Mouse (Mus musculus) B cell, adult 2 months (primary cell): ENCODE data around the gene Mamld1.
"Not testable (repeated sequence)": the region's sequence is repeated elsewhere in the genome, so short reads cannot be mapped to it uniquely, and the experiment has no call there.

ENCODE experiments used
- DNase-seq, 2 experiments: peaks; one replicate each; pipeline ENCODE4 v3.0.0; 2022

Gene Mamld1

GRCm38 (mm10) chrX:71049864-71050576 is at the start of gene Mamld1:
Mamld1 (plus strand) TSS chrX:71050256.
- DNase-seq, result no peak

DNA sequence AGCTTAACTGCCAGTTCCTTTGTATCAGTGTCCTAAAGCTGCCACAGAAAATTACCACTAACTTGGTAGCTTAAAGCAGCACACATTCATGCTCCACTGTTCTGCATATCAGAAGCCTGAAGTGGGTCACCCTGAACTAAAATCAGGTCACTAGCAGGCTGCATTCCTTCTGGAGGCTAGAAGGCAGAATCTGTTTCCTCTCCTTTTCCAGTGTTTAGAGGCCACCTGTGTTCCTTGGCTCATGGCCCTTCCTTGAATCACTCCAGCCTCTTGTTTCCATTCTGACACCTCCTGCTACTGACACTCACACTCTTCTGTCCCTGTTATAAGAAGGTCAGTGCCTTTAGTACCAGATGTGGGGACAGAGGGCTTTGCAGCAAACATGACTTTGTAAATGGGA is 25.3 kb upstream of the Mamld1 start:
- no peak for DNase-seq

DNA sequence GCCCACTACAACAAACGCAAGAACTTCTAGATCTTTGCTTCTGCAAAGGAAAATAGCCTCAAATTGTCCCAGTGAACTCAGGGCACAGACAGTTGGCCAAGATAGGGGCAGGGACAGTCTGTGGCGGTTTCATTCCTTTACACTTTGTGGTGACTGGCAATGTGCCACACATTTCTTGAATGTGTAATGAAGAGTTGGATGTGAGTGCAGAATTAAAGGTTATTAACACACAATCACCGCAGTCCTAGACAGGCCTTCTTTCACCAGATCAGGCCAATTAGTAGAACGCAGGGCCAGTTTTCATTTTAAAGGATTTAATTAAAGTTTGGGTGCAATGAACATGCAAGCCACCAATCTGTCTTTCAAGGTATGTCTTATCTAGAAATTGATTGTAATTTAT is 22.0 kb upstream of the Mamld1 start:
- DNase-seq, result no peak

GRCm38 (mm10) chrX:71028976-71029375 is 21.1 kb upstream of the Mamld1 start:
- DNase-seq, result not testable (repeated sequence)

DNA sequence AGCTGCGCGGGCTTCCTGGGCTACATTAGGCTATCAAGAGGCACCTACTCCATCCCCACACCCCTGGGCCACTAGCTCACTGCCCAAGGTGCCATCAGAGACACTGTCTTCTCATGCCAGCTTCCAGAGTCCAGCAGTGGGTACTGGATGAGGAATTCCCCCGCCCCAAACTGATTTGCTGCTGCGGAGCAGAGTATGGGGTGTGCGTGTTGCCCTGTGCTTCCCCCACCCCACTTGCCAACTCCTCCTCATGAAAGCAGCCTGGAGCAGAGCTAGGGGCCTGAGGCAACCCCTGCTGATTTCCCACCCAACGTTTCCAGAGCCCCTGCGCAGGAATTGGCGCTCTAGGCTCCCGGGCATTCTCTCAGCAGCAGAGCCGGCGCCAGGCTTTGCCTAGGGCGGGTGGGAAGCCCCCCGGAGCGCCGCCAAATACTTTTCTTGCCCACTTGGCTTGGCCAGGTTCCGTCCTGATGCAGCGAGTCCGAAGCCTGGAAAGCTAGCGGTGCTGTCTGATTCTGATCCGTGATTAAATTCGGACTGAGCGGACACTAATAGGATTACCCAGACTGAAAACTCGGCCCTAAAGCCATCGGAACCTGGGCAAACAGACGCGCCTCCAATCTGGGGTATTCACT is 738 bp downstream of the Mamld1 start:
- no peak for DNase-seq

- DNase-seq, result no peak
Measured at GRCm38 (mm10) chrX:71051361-71052114, 1.5 kb downstream of the Mamld1 start.

GRCm38 (mm10) chrX:71052115-71052478 is 2.0 kb downstream of the Mamld1 start:
- peak; percentile 12 to 35 for DNase-seq

GRCm38 (mm10) chrX:71052481-71053216 is 2.6 kb downstream of the Mamld1 start:
- peak; percentile 15 to 41 for DNase-seq

- no peak for DNase-seq
Measured at GRCm38 (mm10) chrX:71053246-71053645, 3.2 kb downstream of the Mamld1 start.

GRCm38 (mm10) chrX:71056968-71057367 is 6.9 kb downstream of the Mamld1 start:
- no peak for DNase-seq

GRCm38 (mm10) chrX:71085092-71085807 is 35.2 kb downstream of the Mamld1 start:
- DNase-seq, result no peak

GRCm38 (mm10) chrX:71087370-71088079 is 37.5 kb downstream of the Mamld1 start:
- DNase-seq, result no peak

- no peak for DNase-seq
Measured at GRCm38 (mm10) chrX:71088080-71088414, 38.0 kb downstream of the Mamld1 start.

GRCm38 (mm10) chrX:71105820-71106219 is 55.8 kb downstream of the Mamld1 start:
- no peak for DNase-seq

GRCm38 (mm10) chrX:71106392-71106791 is 56.3 kb downstream of the Mamld1 start:
- DNase-seq, result no peak

- no peak for DNase-seq
Measured at GRCm38 (mm10) chrX:71108056-71108735, 58.1 kb downstream of the Mamld1 start.

GRCm38 (mm10) chrX:71110333-71110732 is 60.3 kb downstream of the Mamld1 start:
- no peak for DNase-seq

- DNase-seq, result no peak
Measured at GRCm38 (mm10) chrX:71122359-71123293, 72.6 kb downstream of the Mamld1 start.

- no peak for DNase-seq
Measured at GRCm38 (mm10) chrX:71125013-71125412, 75.0 kb downstream of the Mamld1 start.

- peak; percentile 2 to 14 for DNase-seq
Measured at GRCm38 (mm10) chrX:71131464-71131863, 81.4 kb downstream of the Mamld1 start.
